Mouse (Mus musculus) CD4-positive naive resting alpha-beta T cell, adult 57 days (primary cell): Measurements from ENCODE around the gene Eef2k. TPM values are rescaled to one million over a fixed set of nuclear protein-coding genes. Genes with fewer than 3 reads are reported as not detected.

Source experiments
- total RNA-seq: library from RNA; stranded (reverse); gene quantifications from one replicate; pipeline ENCODE4 v1.2.4, GENCODE M21; 2023

Gene Eef2k
- 10.1 TPM for total RNA-seq

GRCm38 (mm10) chr7:120842345-120843036 lies at the start of gene Eef2k:
TSS of gene Eef2k (plus strand) at chr7:120842831.

GRCm38 (mm10) chr7:120811834-120812415 lies 30.7 kb upstream of the Eef2k start, which contains the start of gene Gm5737:
TSS of gene Gm5737 (plus strand) at chr7:120812365.

GRCm38 (mm10) chr7:120917592-120918461 lies 75.2 kb downstream of the Eef2k start, which contains the start of gene Polr3e:
TSS of gene Polr3e (plus strand) at chr7:120917744.

Other genes with a start within 250 kb of the Eef2k start
- 80.1 TPM for gene Uqcrc2, start 207.7 kb upstream of the Eef2k start, total RNA-seq
- not detected for gene Pdzd9, start 172.5 kb upstream of the Eef2k start, total RNA-seq
- 16.8 TPM for gene Mosmo, start 165.2 kb upstream of the Eef2k start, total RNA-seq
- 0.21 TPM for gene Vwa3a, start 103.5 kb upstream of the Eef2k start, total RNA-seq
- not detected for gene Gm5737, start 30.5 kb upstream of the Eef2k start, total RNA-seq
- gene Polr3e, start 74.9 kb downstream of the Eef2k start, total RNA-seq = 37.6 TPM
- 31.1 TPM for gene Cdr2, start 139.5 kb downstream of the Eef2k start, total RNA-seq
- gene Mfsd13b, start 139.7 kb downstream of the Eef2k start, total RNA-seq = not detected
- gene Mettl9, start 191.6 kb downstream of the Eef2k start, total RNA-seq = 105 TPM
- 2.9 TPM for gene Igsf6, start 231.7 kb downstream of the Eef2k start, total RNA-seq
- 3.1 TPM for gene Otoa, start 238.8 kb downstream of the Eef2k start, total RNA-seq